Mouse (Mus musculus): ENCODE data around the gene Plp2. TPM values are rescaled to one million over a fixed set of nuclear protein-coding genes. Genes with fewer than 3 reads are reported as not detected.
A peak's percentile ranks its signal among the peaks of the same experiment; 100 is the strongest.

Gene Plp2
- polyA plus RNA-seq, 1 experiment = 29.3 TPM

DNA sequence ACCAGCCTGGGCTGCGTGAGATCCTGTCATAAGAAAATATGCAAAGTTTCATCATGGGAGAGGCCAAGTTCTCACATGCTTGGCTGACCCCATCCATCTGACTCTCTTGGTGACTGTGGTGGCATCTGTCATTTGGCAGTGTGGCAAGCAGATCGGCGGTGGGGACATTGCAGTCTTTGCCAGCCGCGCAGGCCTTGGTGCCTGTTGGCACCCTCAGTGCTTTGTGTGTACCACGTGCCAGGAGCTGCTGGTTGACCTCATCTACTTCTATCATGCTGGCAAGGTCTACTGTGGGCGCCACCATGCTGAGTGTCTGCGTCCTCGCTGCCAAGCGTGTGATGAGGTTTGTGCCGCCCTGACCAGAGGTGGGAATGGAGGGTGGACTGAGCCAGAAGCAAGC lies 6.4 kb downstream of the Plp2 start:
- TF ChIP-seq FLI1 (IDR thresholded peaks at IDR 0.05; ENCODE audit: low read length) = no peak
- TF ChIP-seq GATA1 (IDR thresholded peaks at IDR 0.05; ENCODE audit: borderline replicate concordance, low read length) = no peak
- H3K9me3 ChIP-seq = no peaks in the 10 kb centered on the region
- H3K27me3 ChIP-seq (replicated peaks) = peaks cover 17% of the 10 kb centered on the region
- no peaks in the 10 kb centered on the region for H3K36me3 ChIP-seq (replicated peaks; ENCODE audit: low read length)
- peaks cover 5% of the 10 kb centered on the region for H3K4me1 ChIP-seq
- H3K4me3 ChIP-seq (replicated peaks) = no peak overlapping the region

DNA sequence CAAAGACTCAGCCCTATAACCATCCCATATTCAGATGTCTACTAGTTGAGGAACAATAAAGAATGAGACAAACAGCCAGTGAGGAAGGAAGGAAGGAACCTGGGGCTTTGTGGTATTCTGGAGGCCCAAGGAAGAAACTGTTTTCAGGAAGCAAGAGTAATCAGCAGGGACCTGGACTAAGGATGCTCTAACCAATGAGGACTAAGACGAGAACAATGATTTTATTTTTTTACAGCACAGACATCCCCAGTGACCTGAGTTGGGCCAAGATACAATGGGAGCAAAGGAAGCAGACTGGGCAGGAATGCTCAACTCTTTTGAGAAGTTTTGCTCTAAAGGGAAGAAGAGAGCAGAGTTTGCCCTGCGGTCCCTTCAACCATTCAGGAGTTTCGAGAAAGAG lies 8.3 kb downstream of the Plp2 start:
- H3K9me3 ChIP-seq = no peaks in the 10 kb centered on the region
- H3K36me3 ChIP-seq (replicated peaks; ENCODE audit: low read length) = no peaks in the 10 kb centered on the region
- H3K4me3 ChIP-seq (replicated peaks) = no peak overlapping the region
- TF ChIP-seq GATA1 (IDR thresholded peaks at IDR 0.05; ENCODE audit: borderline replicate concordance, low read length) (no peak), FLI1 (IDR thresholded peaks at IDR 0.05; ENCODE audit: low read length) (no peak)
- peaks cover 11% of the 10 kb centered on the region for H3K4me1 ChIP-seq
- peaks cover 24% of the 10 kb centered on the region for H3K27me3 ChIP-seq (replicated peaks)

DNA sequence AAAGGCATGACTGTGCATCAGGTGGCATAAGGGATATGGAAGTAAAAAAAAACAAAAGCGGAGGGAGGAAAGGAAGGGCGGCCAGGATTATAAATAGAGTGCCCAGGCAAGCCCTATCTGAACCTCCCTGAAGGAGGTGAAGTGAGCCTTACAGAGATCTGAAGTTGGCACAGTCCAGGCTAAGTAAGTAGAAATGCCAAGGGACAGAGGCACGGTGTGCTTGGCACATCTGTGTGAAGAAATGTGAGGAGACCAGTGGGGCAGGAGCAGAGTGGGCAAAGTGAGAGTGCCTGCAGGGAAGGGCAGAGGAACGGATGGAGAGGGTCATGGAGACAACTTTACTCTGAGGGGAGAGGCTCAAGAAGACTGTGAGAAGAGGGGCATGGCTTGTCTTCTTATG lies 10.1 kb downstream of the Plp2 start:
- Histone ChIP-seq H3K27me3 (replicated peaks) (peaks cover 34% of the 10 kb centered on the region), H3K4me1 (peaks cover 11% of the 10 kb centered on the region), H3K4me3 (replicated peaks) (no peak overlapping the region), H3K36me3 (replicated peaks; ENCODE audit: low read length) (no peaks in the 10 kb centered on the region), H3K9me3 (no peaks in the 10 kb centered on the region)
- no peak for TF ChIP-seq GATA1 (IDR thresholded peaks at IDR 0.05; ENCODE audit: borderline replicate concordance, low read length)
- TF ChIP-seq FLI1 (IDR thresholded peaks at IDR 0.05; ENCODE audit: low read length) = no peak

DNA sequence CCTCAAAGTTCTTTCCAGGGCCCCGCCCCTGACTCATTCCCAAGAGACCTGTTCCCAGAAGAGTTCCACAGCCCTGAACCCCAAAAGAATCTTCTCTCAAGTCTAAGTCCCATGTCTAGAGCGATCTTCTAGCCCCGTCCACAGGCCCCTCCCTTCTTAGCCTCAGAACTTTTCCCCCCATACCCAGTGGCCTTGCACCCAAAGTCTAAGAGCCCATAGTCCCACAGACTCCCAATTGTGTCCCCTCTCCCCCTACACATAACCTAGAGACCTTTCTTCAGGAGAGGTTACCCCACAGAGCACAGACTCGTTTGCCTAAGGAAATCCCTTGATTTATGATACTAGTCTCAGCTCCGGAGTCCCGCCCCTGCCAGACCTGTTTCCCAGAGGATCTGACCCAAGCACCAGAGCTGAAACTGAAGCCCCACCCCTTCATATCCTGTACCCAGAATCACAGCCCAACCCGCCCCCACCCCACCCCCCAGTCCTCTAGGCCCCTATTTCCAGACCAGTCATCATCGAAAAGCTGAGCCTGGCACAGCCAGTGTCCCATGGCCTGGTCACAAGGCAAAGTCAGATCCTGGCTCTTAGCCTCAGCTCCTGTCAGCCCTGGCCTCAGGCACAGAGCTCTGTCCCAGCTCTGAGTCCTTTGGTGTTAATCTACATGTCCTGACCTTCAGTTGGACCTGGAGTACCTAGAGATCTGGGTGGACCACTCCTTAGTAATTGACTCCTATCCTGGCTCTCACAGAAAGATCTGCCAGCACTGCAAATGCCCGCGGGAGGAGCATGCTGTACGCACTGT lies 12.2 kb downstream of the Plp2 start:
- Histone ChIP-seq H3K4me1 (peaks cover 11% of the 10 kb centered on the region), H3K9me3 (no peaks in the 10 kb centered on the region), H3K27me3 (replicated peaks) (peaks cover 30% of the 10 kb centered on the region), H3K4me3 (replicated peaks) (no peak overlapping the region), H3K36me3 (replicated peaks; ENCODE audit: low read length) (no peaks in the 10 kb centered on the region)
- TF ChIP-seq GATA1 (IDR thresholded peaks at IDR 0.05; ENCODE audit: borderline replicate concordance, low read length) = no peak
- no peak for TF ChIP-seq FLI1 (IDR thresholded peaks at IDR 0.05; ENCODE audit: low read length)

DNA sequence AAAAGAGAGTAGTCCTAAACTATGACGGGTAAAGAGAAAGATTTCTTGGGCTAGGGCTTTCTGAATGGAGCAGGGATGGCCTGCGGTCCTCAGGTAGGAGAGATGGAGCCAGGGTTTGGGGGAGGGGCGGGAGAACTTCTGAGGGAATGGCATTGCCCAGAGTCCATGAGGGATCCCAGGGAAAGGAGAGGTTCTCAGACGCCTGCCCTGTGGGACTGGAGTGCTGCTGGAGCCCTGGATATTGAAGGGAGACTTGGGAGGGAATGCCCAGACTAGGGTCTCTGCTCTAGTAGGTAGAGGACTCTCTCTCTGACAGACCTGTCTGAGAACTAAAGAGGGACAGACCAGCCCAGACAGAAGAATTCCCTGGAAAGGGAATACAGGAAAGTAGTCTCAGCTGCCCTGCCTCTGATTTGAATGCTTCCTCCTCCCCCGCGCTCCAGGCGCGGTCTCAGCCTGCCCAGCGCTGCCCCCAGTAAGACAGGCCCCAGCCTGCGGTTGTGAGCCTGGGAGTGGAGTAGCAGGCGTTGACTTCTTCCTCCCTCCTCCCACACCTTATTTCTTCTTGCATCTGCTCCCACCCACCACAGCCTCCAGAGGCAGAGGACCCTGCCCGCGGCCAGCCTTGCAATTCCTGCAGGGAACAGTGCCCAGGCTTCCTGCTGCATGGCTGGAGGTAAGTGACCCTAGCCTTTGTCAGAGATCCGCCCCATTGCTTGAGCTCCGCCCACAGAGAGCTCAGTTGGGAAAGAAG lies 13.0 kb downstream of the Plp2 start:
- Histone ChIP-seq H3K27me3 (replicated peaks) (peaks cover 27% of the 10 kb centered on the region), H3K4me1 (peaks cover 11% of the 10 kb centered on the region), H3K36me3 (replicated peaks; ENCODE audit: low read length) (no peaks in the 10 kb centered on the region), H3K4me3 (replicated peaks) (peak overlapping the region; percentile 46), H3K9me3 (no peaks in the 10 kb centered on the region)
- TF ChIP-seq GATA1 (IDR thresholded peaks at IDR 0.05; ENCODE audit: borderline replicate concordance, low read length) = no peak

DNA sequence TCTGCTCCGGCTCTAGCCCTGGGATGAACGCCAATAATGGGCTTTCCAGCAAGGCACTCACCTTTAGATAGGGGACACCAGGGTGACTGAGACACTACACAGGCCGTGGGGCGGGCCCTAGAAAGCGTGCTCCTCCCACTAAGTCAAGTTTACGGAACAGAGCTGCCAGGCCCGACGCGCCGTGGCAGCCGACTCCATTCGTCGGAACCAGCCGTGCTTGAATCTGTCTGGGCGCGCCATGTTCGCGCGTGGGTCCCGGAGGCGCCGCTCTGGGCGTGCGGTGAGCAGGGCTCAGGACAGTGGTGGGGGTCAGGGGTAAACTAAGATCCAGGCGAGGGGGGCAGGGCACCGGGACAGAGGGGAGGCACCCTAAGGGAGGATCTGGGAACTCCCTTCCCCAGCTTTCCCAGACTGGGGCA lies 14.0 kb downstream of the Plp2 start, which contains the start of gene Prickle3:
Gene Prickle3, plus strand, starts transcription at position 40 of the 419 bp plus-strand sequence.
- no peaks in the 10 kb centered on the region for H3K36me3 ChIP-seq (replicated peaks; ENCODE audit: low read length)
- H3K4me3 ChIP-seq (replicated peaks) = peak within 1 kb of the TSS; percentile 81
- H3K4me1 ChIP-seq = peaks cover 11% of the 10 kb centered on the region
- peaks cover 27% of the 10 kb centered on the region for H3K27me3 ChIP-seq (replicated peaks)
- TF ChIP-seq GATA1 (IDR thresholded peaks at IDR 0.05; ENCODE audit: borderline replicate concordance, low read length) = no peak
- TF ChIP-seq FLI1 (IDR thresholded peaks at IDR 0.05; ENCODE audit: low read length) = no peak
- no peaks in the 10 kb centered on the region for H3K9me3 ChIP-seq

DNA sequence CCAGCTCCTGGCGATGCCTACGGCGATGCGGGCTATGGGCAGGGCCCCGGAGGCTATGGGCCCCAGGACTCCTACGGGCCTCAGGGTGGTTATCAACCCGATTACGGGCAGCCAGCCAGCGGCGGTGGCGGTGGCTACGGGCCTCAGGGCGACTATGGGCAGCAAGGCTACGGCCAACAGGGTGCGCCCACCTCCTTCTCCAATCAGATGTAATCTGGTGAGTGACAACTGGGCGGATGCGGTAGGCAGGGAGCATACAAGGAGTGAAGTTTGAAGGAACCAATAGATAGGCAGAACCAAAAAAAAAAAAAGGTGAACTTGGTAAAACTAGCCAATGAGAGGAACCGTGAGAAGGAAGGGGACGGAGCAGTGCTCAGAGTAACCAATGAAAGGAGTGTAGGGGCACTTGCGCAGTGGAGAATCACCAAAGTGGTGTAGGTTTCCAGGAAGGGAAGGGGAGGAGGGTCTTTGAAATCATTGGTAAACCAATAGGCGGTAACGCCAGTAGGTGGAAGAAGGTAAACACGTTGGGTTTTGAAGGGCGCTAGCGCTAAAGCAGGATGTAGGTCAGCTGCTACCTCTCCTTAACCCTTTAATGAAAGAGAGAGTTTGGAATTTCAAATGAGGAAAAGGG lies 22.4 kb downstream of the Plp2 start:
- Histone ChIP-seq H3K36me3 (replicated peaks; ENCODE audit: low read length) (no peaks in the 10 kb centered on the region), H3K4me3 (replicated peaks) (peak overlapping the region; percentile 91), H3K4me1 (peaks cover 15% of the 10 kb centered on the region), H3K9me3 (no peaks in the 10 kb centered on the region), H3K27me3 (replicated peaks) (peaks cover 7% of the 10 kb centered on the region)
- no peak for TF ChIP-seq GATA1 (IDR thresholded peaks at IDR 0.05; ENCODE audit: borderline replicate concordance, low read length)
- no peak for TF ChIP-seq FLI1 (IDR thresholded peaks at IDR 0.05; ENCODE audit: low read length)

DNA sequence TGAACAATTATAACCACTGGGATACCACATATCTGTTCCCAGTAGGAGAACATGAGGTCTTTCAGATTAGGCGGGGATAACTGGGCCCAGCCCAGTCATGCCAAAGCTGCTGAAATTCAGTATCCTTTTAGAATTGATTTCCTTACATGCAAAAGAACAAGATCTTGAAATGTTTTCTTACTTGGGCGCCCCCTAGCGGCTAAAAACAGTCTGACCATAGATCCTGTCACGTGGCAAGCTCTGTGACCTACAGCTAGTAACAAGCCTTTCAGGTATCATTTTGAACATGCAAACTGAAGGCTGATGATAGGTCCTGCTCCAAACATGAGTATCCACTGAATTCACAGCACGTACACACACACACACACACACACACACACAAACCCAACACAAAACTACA lies 25.8 kb downstream of the Plp2 start:
- H3K4me1 ChIP-seq = peaks cover 19% of the 10 kb centered on the region
- H3K27me3 ChIP-seq (replicated peaks) = peaks cover 31% of the 10 kb centered on the region
- no peak overlapping the region for H3K4me3 ChIP-seq (replicated peaks)
- H3K9me3 ChIP-seq = no peaks in the 10 kb centered on the region
- H3K36me3 ChIP-seq (replicated peaks; ENCODE audit: low read length) = no peaks in the 10 kb centered on the region
- TF ChIP-seq FLI1 (IDR thresholded peaks at IDR 0.05; ENCODE audit: low read length) = no peak
- TF ChIP-seq GATA1 (IDR thresholded peaks at IDR 0.05; ENCODE audit: borderline replicate concordance, low read length) = no peak

DNA sequence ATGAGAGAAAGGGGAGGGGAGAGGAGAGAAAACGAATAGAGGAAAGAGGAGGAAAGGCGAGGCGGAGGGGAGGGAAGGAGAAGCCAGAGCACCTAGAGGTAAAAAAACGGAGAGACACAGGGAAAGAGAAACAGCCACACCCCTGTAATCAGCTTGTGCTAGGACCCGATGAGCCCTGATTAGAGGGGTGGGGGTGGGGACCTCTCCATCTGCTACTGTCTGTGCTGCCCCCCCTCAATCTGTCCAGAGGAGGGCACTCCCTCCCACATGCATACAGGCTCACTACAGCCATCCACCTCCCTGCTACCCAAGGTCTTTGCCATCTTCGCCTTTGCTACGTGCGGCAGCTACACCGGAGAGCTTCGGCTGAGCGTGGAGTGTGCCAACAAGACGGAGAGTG lies 30.4 kb downstream of the Plp2 start:
- Histone ChIP-seq H3K27me3 (replicated peaks) (peaks cover 51% of the 10 kb centered on the region), H3K4me1 (peaks cover 23% of the 10 kb centered on the region), H3K36me3 (replicated peaks; ENCODE audit: low read length) (no peaks in the 10 kb centered on the region), H3K9me3 (no peaks in the 10 kb centered on the region), H3K4me3 (replicated peaks) (no peak overlapping the region)
- TF ChIP-seq FLI1 (IDR thresholded peaks at IDR 0.05; ENCODE audit: low read length) = no peak
- no peak for TF ChIP-seq GATA1 (IDR thresholded peaks at IDR 0.05; ENCODE audit: borderline replicate concordance, low read length)
